Mouse (Mus musculus) myocyte (in vitro differentiated cells): ENCODE measurements around the gene Cnot6l.

Experiments used
- CEBPB ChIP-seq: IDR thresholded peaks from 2 replicates; pipeline ENCODE4 v1.6.1; 2011; ENCODE audit warnings: mild to moderate bottlenecking, moderate library complexity; ENCODE audit not compliant: poor library complexity, insufficient read depth, severe bottlenecking
- E2F4 ChIP-seq: IDR thresholded peaks from one replicate; pipeline ENCODE4 v1.6.1; 2011; ENCODE audit warnings: mild to moderate bottlenecking, control low read depth, moderate library complexity; ENCODE audit not compliant: insufficient read depth
- MAX ChIP-seq: IDR thresholded peaks from one replicate; pipeline ENCODE4 v1.6.1; 2011; ENCODE audit warnings: low read depth, mild to moderate bottlenecking, control low read depth
- MYOD1 ChIP-seq, 3 experiments: IDR thresholded peaks; one replicate each; pipeline ENCODE4 v1.6.1; 2011; ENCODE audit warnings: control low read depth in 2 of 3, low read depth in 2 of 3, mild to moderate bottlenecking in 2 of 3, moderate library complexity in 1 of 3; ENCODE audit not compliant: insufficient read length in 2 of 3, control insufficient read depth in 1 of 3
- MYOG ChIP-seq, 3 experiments: IDR thresholded peaks; one replicate each; pipeline ENCODE4 v1.6.1; 2011; ENCODE audit warnings: control low read depth in 2 of 3, low read depth in 2 of 3, mild to moderate bottlenecking in 2 of 3; ENCODE audit not compliant: insufficient read length in 2 of 3, control insufficient read depth in 1 of 3, insufficient read depth in 1 of 3
- POLR2A ChIP-seq: IDR thresholded peaks from one replicate; pipeline ENCODE4 v1.6.1; 2011; ENCODE audit warnings: low read depth, mild to moderate bottlenecking, control low read depth, moderate library complexity; ENCODE audit not compliant: insufficient read length
- POLR2AphosphoS2 ChIP-seq: IDR thresholded peaks from one replicate; pipeline ENCODE4 v1.6.1; 2011; ENCODE audit warnings: low read depth, control low read depth; ENCODE audit not compliant: insufficient read length
- REST ChIP-seq: IDR thresholded peaks from one replicate; pipeline ENCODE4 v1.6.1; 2011; ENCODE audit warnings: mild to moderate bottlenecking, control low read depth, moderate library complexity; ENCODE audit not compliant: insufficient read depth, insufficient read length
- SRF ChIP-seq: IDR thresholded peaks from one replicate; pipeline ENCODE4 v1.6.1; 2011; ENCODE audit warnings: low read depth; ENCODE audit not compliant: control insufficient read depth, insufficient read length
- TCF12 ChIP-seq: IDR thresholded peaks from one replicate; pipeline ENCODE4 v1.6.1; 2011; ENCODE audit warnings: mild to moderate bottlenecking, control low read depth; ENCODE audit not compliant: poor library complexity, insufficient read depth, severe bottlenecking
- TCF3 ChIP-seq: IDR thresholded peaks from one replicate; pipeline ENCODE4 v1.6.1; 2011; ENCODE audit warnings: low read depth, control low read depth; ENCODE audit not compliant: insufficient read length
- USF1 ChIP-seq: IDR thresholded peaks from one replicate; pipeline ENCODE4 v1.6.1; 2011; ENCODE audit warnings: low read depth, mild to moderate bottlenecking, control low read depth, moderate library complexity

GRCm38 (mm10) chr5:96079026-96079425, 84.9 kb downstream of the Cnot6l start:
- TF ChIP-seq MAX (no peak), MYOG (IDR thresholded peaks at IDR 0.05; ENCODE audit: control insufficient read depth in 1 of 3, insufficient read depth in 1 of 3, insufficient read length in 2 of 3, low read depth in 2 of 3) (no peak), POLR2A (no peak), MYOD1 (IDR thresholded peaks at IDR 0.05; ENCODE audit: control insufficient read depth in 1 of 3, insufficient read length in 2 of 3, low read depth in 2 of 3) (no peak), REST (no peak), E2F4 (no peak), POLR2AphosphoS2 (no peak), TCF3 (no peak), SRF (no peak), CEBPB (no peak), TCF12 (no peak), USF1 (no peak)
